Mouse (Mus musculus) spleen, adult 12 weeks (tissue): ENCODE measurements around the gene Myo5c.
"Not testable (repeated sequence)": the region's sequence is repeated elsewhere in the genome, so short reads cannot be mapped to it uniquely, and the experiment has no call there.

ENCODE experiments used
- DNase-seq: peaks from one replicate; pipeline ENCODE4 v3.0.0; 2022; ENCODE audit warnings: low spot score

Myo5c gene

DNA sequence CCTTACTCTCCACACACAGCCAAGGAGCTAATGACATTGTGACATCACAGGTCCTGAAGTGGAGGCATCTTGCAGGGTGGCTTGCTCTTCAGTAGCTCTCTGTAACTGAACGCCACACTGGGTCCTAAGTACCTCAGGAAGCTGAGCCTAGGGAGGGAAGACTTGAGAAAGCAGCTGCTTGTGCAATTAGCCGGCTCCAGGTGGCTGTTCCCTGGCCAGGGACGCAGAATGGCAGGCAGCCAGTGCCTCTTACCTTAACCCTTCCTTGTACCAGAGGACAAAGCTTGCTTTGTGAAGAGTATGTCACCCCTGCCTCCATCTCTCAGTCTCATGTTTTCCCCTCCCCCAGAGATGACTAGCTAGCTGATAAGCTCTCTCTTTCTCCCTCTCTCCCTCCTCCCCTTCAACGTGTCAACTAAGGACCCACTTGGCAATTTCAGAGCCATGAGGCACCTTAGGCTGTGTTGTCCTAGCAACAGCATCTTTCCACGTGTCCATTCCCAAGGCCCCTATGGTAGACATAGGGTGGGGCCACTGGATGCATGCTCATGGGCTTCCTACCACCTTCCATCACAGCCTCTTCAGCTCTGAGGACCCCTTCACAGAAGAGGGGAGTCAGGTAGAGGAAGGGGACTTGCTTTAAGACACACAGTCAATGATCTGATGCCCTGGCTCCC, 12.0 kb downstream of the Myo5c start:
- DNase-seq, result no peak

DNA sequence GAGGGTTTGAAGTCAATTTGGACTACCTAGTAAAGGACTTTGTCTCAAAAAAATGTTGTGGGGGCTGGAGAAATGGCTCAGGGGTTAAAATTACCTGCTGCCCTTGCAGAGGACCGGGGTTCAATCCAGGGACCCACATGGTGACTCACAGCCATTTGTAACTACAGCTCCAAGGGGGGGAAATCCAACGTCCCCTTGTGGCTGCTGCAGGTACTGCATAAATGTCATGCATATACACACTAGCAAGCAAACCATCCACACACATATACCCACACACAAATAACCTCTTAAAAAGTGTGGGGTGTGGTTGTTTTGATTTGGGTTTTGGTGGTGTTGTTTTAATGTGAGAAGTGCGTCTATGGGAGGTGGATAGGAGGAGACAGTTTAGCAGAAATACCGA, 12.7 kb downstream of the Myo5c start:
- DNase-seq, result no peak

- DNase-seq, result no peak
These were observed 14.5 kb downstream of the Myo5c start for GRCm38 (mm10) chr9:75246080-75246930.

DNA sequence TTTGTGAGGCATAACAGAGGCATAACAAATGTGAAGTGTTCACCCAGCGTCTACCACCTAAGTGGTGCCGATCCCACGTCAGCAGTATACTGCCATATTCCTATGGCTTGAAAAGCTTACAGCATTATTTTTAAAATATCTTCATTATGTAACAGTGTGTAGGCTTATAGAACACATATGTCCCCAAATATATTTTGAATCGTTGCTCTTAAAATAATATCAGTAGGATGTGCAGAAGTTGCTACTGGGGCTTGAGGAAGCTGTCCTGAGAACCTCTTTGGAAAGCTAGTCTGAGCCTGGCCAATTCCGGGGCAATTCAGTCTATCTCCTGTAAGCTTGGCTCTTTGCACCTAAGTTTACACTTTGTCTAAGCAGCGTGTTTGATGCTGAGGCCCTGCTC, 16.1 kb downstream of the Myo5c start:
- DNase-seq, result no peak

DNA sequence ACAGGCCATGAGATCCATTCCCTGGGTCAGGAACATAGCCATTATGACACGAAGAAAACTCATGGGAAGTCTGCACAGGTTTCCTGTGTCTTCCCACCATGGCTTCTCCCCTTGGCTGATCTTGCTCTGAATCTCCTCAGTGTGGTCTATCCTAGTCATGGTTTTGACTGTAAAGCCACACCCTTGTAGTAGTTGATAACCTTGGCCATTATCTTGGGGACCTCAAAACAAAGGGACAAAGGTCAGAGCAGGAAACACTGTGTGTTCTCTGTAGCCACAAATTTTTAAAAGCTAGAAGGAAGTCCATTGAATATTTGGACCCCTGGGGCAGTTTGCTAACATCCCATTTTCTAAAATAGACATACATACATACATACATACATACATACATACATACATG, 16.5 kb downstream of the Myo5c start:
- DNase-seq, result no peak

GRCm38 (mm10) chr9:75248874-75249273, 17.1 kb downstream of the Myo5c start:
- DNase-seq, result no peak

DNA sequence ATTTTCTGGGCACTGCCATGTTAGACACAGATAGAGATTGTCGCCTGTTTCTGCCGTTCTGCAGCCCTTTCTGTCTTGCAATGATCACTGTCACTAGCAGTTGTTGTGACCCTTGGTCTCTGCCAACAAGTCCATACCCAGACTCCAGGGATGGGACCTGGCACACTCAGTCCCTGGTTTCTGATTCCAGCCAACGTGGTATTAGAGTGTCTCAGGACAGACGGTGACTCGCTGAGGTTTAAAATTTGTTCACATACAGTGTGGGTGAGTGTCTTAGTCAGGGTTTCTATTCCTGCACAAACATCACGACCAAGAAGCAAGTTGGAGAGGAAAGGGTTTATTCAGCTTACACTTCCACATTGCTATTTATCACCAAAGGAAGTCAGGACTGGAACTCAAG, 21.3 kb downstream of the Myo5c start:
- not testable (repeated sequence) for DNase-seq

DNA sequence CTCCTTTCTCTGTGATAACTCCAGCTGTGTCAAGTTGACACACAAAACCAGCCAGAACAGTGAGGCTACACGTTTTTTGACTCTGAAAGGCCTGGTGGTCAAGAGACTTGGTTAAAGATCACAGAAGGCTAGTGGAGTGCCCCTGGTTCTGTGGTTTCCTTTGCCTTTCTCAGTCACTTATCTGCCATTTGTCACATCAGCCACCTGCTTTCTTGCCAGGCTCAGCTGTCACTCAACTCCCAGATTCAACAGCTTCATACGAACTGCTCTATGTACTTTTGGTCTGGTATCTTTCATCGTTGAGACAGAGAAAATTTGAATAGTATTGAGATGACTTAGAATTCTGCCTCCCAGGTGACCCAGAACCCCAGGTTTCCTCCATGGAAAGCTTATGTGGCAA, 21.9 kb downstream of the Myo5c start:
- DNase-seq, result no peak

- DNase-seq, result no peak
These were observed 22.6 kb downstream of the Myo5c start for GRCm38 (mm10) chr9:75254196-75254955.

DNA sequence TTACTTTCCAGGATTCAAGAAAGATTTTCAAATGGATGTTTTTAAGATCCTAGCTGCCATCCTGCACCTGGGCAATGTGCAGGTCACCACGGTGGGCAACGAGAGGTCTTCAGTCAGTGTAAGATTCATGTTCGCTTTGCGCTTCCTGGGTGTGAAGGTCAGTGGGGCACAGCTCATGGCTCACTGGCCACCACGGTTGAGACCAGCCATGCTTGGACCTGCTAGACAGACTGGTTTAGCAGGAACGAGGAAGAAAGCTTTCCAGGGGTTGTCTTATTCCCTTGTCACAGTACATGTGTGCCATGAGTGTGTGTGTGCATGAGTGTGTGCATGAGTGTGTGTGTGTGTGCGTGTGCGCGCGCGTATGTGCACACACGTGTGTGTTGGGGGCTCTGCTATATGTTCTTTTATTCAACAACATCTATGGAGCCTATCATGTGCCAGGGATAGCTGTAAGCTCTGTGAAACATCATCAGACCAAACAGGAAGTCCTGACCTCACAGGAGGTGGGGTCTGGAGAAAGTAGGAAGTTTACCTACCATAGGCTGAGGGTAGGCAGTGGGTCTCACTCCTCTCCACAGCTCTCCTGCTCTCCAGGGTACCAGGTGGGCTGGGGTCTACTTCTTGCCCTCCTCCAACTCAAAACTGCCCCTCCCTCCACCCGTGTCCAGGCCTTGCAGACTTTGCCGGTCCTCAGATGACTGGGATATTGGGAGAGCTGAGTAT, 24.2 kb downstream of the Myo5c start:
- DNase-seq, result no peak

- DNase-seq, result no peak
These were observed 27.0 kb downstream of the Myo5c start for GRCm38 (mm10) chr9:75258792-75259191.

- no peak for DNase-seq
These were observed 27.8 kb downstream of the Myo5c start for GRCm38 (mm10) chr9:75259656-75260055.

GRCm38 (mm10) chr9:75261332-75261872, 29.6 kb downstream of the Myo5c start:
- no peak for DNase-seq

- DNase-seq, result no peak
These were observed 30.5 kb downstream of the Myo5c start for GRCm38 (mm10) chr9:75262235-75262826.

DNA sequence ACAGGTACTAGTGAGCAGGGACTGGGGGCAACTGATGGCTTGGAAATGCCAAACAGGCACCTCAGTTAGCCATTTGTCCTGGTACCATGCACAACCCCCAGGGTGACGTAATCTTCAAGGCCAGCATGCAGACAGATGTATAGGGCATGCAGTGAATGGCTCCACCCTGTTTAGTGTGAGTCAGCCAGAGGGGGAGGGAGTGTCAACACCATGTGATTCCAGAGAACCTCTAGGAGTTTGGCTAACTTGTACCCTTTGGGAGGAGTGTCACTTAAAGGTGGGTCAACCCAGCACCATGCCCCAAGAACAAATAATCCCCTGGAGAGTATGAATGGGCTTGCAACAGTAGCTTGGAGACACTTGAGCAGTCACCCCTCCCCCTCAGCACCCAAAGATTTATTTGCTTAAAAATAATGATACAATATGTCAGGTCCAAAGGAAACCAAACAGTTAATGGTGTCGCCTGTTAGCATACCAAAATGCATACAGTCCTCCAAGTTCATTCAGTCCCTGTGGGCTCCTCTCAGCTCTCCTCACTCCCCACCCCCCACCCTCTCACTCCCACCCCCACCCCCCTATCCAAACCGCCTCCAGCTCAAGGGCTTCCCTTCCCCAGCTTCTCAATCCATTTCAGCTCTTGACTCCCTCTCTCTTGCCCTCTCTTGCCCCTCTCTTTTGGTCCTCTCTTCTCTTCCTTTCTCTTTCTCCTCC, 32.3 kb downstream of the Myo5c start:
- no peak for DNase-seq

- no peak for DNase-seq
These were observed 35.3 kb downstream of the Myo5c start for GRCm38 (mm10) chr9:75267147-75267546.

DNA sequence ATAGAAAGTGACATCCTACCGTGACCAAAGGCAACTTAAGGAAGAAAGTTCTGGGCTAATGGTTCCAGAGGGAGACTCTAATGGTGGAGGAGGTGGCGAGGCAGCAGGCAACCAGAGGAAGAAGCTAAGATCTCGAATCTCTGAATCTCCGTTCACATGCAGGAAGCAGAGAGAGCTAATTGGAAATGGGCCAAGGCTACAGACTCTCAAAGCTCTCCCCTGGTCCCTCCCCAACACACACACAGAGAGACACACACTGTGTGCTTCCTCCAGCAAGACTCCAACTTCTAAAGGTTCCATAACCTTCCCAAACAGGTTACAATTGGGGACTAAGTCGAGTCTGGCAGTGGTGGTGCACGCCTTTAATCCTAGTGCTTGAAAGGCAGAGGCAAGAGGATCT, 38.6 kb downstream of the Myo5c start:
- no peak for DNase-seq

GRCm38 (mm10) chr9:75271539-75271938, 39.7 kb downstream of the Myo5c start:
- DNase-seq, result no peak

- DNase-seq, result no peak
These were observed 41.8 kb downstream of the Myo5c start for GRCm38 (mm10) chr9:75273646-75274045.

DNA sequence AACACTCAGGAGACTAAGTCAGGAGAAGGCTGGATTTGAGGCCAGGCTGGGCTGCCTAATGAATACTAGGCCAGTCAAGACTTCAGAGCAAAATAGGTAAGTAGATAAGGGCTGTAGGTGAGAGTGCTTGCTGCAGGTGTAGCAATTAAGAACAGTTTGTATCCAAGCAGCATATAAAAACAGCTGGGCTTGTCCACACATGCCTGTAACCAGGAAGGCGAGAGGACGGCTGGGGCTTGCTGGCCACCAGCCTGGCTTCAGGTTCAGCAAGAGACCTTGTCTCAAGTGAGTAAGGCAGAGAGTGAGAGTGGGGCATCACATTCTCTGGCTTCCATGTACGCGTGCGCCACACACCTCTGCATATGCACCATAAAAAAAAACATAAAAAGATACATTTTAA, 42.7 kb downstream of the Myo5c start:
- no peak for DNase-seq

- no peak for DNase-seq
These were observed 43.2 kb downstream of the Myo5c start for GRCm38 (mm10) chr9:75275051-75275450.
